Mouse (Mus musculus) layer of hippocampus, postnatal 14 days (tissue): ENCODE results near the gene Pxk. TPM values are rescaled to one million over a fixed set of nuclear protein-coding genes. Genes with fewer than 3 reads are reported as not detected.

ENCODE experiments used
- DNase-seq, 2 experiments: peaks; one replicate each; pipeline ENCODE4 v3.0.0; 2021 to 2022; ENCODE audit warnings: low spot score in 2 of 2, mixed read lengths in 1 of 2
- long read RNA-seq, 2 experiments: library from polyadenylated mRNA; stranded (forward); transcript quantifications; one replicate each; pipeline ENCODE4 v2.0.0; 2021
- total RNA-seq, 2 experiments: library from RNA; stranded (reverse); gene quantifications; 2 replicates each; pipeline ENCODE4 v1.2.3; 2021

Pxk gene
- total RNA-seq = 10 to 100 TPM; 25.7 to 26.4 TPM
- long read RNA-seq, experiment 1, transcript Pxk-205 (18 exons, 2,765 nt) = major isoform, 8 of 21 reads
- long read RNA-seq, experiment 1, partial matches to known transcripts = 0 of 21 reads
- long read RNA-seq, experiment 1, other reads (novel, unspliced or antisense) = 10 of 21 reads
- long read RNA-seq, experiment 2, transcript Pxk-201 (18 exons, 2,812 nt) = major isoform, 6 of 31 reads
- long read RNA-seq, experiment 2, transcript Pxk-205 (18 exons, 2,765 nt) = major isoform, 6 of 31 reads
- long read RNA-seq, experiment 2, partial matches to known transcripts = 1 of 31 reads
- long read RNA-seq, experiment 2, other reads (novel, unspliced or antisense) = 15 of 31 reads

DNA sequence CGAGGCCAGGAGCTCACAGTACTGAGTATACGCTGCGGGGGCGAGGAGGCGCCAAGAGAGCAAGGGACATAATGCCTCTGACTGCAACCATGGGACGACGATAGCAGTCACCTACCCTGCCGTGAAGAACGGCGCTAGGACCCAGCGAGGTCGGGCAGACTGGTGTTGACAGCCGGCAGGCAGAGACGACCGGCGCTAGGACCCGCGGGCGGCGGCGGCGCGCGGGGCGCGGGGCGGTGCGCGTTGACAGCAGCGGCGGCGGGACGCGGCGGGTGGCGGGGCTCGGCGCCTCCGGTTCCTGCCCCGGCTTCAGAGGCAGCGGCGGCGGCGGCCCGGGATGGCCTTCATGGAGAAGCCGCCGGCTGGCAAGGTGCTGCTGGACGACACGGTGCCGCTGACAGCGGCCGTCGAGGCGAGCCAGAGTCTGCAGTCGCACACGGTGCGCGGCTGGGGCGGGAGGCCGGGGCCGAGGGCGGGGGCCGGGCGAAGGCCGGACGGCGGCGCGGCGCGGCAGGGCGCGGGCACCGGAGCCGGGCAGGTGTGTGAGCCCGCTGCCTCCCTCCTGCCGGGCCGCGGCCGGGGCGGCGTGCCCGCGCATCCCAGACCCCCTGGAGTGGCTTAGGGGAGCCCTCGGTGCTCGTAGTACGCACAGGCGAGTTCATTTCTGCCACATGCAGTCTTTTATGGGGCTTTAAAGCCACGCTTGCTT is at the start of gene Pxk:
TSS of gene Pxk (plus strand) at position 234 of the 709 bp plus-strand sequence.
- DNase-seq = peak; percentile 84 to 93

DNA sequence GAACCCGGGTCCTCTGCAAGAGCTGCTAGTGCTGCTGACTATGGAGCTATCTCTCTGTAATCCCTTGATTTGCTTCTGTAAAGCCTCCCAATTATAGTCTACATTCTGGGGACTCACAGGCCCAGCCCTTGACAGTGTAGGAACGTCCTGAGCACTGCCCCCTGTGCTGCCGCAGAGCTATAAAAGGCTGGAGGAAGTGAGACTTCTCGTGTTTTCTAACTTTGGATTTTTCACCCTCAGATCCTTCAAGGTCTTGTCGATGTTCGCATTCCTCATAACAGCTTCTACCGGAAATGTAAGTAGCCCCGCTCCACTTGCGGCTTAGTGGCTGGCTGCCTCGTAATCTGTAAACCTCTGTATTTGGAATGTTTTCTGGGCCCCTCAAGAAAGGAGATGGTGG is 48.7 kb upstream of the Pxk start:
- DNase-seq = no peak

DNA sequence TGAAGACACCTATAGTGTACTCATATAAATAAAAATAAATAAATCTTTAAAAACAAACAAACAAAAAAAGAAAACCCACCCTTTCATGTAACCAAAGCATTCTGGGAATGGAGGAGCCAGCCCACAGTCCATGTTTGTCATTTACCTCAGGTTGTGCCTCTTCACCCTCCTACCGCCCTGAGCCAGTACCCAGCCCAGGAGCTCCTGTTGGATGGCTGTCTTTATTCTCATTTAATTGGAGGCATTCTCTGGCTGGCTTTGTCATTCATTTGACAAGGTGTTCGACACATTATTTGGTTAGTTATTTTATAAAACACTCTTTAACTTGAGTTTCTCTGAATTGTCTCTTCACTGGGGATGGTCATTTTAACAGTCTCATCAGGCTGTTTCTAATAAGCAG is 46.1 kb upstream of the Pxk start:
- no peak for DNase-seq

DNA sequence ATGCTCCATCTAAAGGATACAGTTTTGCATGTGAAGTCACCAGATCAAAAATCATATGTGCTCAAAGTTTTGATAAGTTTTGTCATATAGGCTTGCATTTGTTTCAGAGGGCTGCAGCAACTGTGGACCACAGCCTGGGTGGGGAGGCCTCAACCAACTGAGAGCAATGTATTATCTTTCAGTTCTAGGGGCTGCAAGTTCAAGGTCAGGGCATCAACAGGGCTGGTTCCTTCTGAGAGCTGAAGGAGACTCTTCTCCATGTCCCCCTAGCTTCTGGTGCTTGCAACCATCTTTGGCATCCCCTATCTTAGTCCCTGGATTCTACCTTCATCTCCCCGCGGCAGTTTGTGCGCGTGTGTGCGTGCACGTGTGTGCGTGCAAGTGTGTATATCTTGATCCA is 45.4 kb upstream of the Pxk start:
- DNase-seq = no peak

DNA sequence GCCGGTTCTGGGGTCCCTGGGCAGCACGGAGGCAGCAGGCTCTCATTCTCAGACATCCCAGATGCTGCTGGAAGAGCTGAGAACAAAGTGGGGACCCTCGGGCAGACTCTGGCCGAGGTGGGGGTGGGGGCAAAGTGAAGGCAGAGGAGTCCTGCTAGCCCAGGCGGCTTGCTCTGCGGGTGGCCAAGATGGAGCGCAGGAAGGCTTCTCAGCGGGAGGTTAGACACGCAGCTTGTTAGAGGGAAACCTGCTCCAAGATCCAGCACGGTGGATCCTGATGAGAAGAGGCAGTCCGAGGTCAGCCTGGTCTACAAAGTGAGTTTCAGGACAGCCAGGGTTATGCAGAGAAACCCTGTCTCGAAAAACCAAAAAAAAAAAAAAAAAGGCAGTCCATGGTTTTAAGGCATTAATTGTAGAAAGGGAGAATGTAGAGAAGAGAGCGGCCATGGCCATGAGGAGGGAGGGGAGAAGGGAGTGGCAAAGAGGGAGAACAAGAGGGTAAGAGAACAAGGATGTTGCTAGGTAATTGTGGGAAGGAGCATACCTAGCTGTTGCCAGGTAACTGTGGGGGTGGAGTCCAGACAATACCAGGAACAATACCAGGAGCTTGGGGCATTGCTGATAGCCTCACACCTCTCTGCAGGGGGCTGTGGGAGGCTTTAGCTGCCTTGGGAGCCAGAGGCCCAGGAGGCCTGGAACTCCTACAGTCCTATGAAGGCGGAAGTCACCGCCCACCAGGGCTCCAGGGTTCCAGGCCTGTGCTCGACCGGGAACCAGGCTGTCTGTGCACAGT is 43.5 kb upstream of the Pxk start:
- no peak for DNase-seq

DNA sequence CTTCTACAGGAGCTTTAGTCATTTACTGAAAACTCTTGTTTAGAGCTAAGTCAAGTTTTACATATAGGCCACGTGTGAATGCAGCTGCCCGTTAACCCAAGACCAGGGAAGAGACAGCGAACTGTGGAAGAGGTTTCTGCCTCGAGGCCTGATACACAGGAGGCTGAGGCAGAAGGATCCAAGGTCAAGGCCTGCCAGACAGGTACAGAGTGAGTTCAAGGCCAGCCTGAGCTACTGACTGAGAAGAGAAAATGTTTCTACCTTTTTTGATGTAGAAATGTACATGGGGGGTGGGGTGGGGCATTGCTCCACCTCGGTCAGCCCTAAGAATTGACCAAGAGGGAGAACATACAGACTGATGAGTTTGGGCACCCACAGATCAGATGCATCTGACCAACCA is 41.9 kb upstream of the Pxk start:
- no peak for DNase-seq

DNA sequence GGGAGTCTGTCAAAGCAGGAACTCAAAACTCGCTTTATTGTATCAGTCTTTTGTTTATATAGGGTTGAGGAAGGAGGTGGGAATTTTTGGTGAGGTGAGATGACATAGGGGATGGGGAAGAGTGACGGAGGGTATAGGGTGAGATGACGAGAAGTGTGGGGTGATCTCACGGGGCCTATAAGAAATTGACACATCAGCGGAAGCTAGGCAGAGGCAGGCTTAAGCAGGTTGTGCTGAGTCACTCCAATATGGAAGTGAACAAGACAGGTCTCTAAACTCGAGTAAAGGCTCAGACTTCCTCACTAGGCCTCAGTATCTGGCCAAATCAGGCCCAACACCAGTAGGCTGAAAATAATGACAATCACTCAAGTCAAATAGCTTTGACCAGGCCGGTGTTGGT is 38.1 kb upstream of the Pxk start:
- DNase-seq = no peak

DNA sequence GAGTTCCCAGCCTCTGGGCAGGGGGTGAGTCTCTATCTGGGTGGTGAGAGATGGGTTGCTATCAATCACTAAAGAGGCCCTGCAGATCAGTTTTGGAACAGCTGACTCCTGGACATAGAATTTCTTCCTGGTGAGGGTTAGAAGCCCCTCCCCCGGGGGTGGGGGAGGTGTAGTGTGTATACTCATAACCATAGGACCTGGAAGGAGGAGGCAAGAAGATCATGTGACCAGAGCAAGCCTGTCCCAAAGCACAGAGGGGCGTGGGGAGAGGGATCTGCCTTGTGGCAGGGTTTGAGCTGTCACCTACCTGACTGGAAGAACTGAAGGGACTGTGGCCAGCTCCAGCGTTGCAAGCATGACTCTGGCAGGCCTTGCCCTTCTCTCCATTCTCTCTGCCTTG is 35.9 kb upstream of the Pxk start:
- no peak for DNase-seq

DNA sequence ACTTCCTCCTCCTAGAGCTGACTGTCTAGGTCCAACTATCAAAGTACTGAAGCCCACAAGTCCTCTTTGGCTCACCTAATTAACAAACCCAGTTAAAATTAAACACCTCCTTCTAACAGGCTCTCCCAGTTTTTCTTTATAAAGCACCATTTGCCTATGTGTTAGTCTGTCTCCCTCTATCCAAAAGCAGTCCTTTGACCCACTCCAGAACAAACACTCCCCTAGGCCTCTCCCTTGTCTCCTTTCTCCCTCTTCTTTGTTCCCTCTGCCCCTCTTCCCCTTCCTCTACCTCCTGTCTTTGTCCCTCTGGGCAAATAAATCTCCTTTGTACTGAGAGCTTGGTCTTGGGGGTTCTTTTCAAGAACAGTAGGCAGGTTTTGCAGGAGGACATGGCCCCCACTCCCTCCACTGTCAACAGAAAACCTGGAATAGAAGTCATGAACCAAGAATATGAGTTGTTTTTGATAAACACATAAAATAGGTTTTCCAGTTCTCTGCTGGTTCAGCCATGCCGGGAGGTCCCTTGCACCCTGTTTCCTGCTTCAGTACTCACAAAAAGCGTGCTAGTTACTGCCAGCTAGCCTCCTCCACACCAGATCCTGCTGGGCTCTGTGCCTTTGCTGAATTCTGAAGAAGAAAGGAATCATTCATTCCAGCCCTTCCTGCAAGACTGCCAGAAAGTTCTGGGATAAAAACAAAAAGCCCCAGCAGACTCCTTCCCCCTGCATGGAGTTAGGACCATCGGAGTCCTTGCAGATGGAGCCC is 35.3 kb upstream of the Pxk start:
- peak; percentile 40 to 75 for DNase-seq

DNA sequence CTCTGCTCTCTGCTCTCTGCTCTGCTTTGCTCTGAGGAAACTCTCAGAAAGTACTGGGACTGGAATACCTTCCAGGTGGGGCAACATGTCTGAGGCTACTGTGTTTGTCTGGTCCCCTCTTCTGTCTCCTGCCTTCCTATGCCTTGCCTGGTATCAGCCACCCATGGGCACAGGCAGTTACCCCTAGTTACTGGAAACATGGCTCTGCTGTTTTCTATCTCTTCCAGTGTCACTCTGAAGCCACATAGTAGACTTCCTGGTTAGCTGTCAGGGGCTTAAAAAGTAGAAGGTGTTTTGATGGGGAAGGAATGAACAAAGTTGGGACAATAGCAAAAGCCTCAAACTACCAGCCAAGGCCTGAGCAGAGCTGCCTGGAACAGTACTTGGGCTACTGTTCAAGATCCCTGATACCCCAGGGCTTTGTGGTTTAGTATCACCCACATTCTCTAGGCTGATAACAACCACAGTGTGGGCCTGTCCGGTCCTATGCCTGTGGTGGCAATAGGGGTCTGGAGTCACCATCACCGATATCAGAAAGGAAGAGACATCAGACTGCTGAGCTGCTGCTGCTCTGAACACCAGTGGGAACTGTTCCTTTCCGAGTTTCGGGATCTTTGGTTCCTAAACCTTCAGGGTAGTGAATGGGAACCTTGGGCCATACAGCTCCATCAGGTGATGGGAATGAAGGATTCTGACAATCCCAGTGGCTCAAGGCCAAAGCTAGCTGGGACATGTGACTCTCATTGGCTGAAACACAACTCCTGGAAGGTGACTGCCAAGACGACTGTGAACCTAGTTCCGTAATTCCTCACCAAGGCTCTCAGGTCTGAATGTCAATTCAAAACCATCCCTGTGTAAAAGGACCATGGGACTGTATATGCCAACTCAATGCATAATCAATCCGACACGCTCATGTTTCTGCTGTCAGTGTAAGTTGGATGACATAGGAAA is 33.9 kb upstream of the Pxk start:
- peak in 1 of 2 experiments; percentile 34 for DNase-seq

DNA sequence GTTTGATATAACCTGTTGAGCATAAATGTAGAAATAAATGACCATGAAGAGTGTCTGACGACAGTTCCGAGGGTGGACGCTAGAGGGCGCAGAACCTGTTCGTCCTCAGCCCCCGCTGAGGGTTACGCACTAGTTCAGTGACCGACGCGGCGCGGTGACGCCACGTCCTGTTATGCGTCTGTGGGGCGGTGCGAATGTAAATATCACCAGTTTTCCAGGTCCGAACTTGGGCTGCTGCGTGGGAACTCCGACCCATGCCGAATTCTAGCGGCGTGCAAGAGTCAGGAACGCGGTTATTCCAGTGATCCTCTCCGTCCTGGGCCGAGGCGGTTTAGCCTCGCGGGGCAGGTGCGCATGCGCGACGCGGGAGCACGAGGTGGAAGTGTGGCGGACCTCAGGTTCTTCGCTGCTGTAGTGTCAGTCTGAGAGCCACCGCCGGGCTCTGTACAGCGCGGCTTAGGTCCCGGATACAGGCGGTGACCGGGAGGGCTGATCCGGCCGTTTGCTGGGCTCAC is 17.8 kb upstream of the Pxk start, which contains the start of gene Rpp14:
TSS of gene Rpp14 (plus strand) at position 203 of the 515 bp plus-strand sequence.
- peak; percentile 96 to 97 for DNase-seq

DNA sequence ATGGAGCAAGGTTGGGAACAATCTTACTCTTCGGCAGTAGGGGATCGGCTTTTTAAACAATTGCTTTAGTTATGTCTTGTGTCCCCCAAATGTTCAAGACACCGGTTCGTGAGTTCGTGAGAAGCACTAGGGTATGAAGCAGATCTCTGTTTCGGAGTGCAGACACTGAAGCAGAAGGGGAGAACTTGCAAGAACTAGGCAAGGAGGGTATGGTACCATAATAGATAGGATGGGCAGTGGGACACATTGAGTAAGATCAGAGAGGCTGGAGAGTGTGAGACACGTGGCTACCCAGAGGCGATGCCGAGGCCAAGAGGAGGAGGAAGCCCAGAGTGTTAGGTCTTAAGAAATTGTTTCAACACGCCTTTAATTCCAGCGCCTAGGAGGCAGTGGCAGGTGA is 17.3 kb upstream of the Pxk start:
- no peak for DNase-seq

DNA sequence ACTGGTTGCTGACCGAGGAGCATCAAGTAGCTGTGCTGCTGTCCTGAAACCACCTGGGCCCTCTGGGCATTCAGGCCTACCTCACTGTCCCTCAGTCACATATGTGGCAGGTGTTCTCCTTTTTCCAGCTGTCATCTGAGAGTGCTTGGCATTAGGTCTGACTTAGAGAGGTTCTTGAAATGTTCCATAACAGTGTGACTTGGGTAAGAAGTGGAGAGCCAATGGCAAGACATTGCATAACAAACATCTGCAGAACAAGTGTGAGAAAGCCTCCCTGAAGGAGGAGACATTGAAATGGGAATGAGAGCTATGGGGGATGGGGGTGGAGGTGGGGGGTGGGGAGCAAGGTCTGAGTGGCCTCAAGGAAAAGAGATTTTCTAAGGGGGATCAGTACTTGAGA is 15.1 kb upstream of the Pxk start:
- DNase-seq = no peak

DNA sequence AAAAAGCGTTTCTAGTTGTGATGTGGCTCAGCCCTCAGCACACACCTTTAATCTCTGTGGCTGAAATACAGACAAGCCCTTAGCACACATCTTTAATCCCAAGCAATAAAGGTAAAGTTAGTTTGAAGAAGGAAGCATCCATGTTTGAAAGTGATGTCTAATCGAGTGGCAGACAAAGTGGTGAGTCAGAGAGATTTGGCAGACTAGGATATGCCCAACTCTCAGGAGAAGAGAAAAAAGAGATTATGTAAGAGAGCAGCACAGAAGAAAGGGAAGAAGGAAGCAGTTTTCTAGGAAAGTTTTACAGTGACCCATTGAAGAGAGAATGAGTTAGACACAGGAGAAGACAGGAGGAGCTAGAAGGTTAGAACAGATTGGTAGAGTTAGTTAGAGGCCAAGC is 9.0 kb upstream of the Pxk start:
- DNase-seq = no peak

DNA sequence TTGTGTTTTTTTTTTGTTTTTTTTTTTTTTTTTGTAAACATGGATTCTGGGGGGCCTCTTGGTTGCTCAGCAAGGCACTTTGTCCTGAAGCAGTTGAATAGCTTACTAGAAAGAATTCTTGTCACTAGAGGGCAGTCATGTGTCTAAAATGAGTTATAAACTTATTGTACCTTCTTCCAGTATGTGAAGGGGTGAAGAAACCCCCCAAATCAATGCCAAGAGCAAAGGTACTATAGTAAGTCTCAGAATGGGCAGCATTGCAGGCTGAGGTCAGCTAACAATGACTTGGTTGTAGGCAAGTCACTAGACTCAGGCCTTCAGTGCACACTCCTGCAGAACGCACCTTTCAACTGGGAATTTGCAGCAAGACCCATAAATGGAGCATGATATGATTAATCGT is 5.4 kb upstream of the Pxk start:
- DNase-seq = peak in 1 of 2 experiments; percentile 52

DNA sequence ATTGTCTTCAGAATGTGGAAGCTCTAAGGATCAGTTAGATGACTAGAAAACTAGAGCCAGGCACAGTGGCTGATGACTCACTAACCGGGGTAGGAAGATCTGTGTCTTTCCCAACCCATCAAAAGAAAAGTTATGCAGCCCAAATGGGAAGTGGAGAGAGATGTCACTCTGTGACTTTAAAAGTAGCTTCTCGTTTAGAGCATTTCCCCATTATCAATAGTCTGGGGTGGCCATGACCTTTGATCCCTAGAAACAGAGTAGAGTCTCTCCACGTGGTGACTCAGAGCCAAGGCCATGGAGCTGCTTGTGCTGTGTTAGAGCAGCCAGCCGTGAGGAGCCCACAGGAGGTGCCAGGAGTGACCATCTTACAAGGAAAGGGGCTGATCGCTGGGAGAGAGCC is 4.6 kb upstream of the Pxk start:
- DNase-seq = no peak

DNA sequence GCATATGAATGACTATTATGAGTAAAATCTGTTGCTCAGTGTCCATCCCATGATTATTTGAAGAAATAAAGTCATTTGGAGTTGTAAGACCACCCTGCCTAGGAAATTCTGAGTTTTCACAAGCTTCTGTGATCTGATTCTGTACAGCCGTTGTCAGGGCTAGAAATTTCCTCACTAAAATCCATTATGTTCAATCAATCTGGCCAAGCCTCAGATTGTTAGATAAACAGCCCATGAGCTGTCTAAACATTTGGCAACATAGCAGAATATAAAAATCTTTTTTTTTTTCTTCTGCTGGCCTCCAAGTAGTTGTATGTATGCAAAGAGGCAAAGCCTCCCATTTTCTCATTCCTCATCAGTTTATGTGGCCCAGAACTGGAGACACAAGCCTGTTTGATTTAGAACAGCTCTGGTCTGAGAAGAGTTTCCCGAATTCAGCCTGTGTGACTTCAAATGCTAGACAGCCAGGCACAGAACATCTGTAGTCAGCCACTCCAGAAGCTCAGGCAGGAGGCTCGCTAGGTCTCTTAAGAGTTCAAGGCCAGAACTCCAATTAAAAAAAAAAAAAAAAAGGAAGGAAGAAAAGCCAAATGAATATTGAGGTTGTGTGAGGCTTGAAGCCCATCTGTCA is 3.0 kb upstream of the Pxk start:
- DNase-seq = no peak

DNA sequence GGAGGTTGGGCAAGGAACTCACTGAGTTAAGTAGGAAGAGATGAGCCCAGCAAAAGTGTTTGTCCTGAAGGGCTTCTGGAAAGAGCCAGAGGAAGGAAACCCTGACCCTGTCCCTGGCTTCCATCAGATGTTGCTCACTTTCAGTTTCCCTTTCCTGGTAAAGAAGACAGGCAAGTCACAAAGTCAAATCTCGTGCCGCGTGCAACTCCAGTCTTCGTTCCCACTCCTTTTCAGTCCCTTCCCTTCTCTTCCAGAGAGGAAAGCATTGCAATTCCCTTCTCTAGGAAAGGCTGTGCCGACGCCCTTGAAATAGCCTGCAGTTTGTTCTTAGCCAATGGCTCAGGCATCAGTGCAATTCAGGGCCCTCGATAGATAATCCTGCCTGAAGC is 2.5 kb upstream of the Pxk start:
- no peak for DNase-seq

DNA sequence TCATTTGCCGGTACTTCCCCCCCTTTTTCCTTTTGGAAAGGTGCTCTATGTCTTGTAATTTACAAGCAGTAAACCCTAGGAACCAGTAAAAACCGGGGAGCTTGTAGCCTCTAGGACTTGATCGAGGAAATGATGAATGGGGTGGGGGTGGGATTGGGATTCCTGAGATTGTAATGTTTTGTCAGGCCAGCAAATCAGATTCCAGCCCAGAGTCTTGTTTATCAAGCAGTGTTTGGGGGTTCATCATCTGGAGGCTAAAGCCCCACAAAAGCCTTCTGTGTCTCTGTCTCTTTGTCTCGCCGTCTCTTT is 630 bp downstream of the Pxk start:
- no peak for DNase-seq
